Comparison of ENCODE assay signal across 8 mouse cellular contexts in genomic region chr13:41359330-41360215, GRCm38 (mm10).
DNase-seq lines count a peak whose midpoint lies in the region; ATAC-seq and TF ChIP-seq lines count a peak whose summit lies in the region.

No protein-coding gene starts in this region.

- peaks cover 5% of the 10 kb centered on the region; the same call in 1 of the 2 replicates for H3K4me1 ChIP-seq in intestine, embryonic 15.5 days (replicated peaks)

- no peaks in the 10 kb centered on the region for H3K27me3 ChIP-seq in intestine, embryonic 15.5 days (replicated peaks)
- no peaks in the 10 kb centered on the region for H3K27me3 ChIP-seq in myocyte (ENCODE audit: control insufficient read depth, insufficient read depth, insufficient read length)

- H3ac ChIP-seq in myocyte (ENCODE audit: control insufficient read depth, insufficient read length), result no peak overlapping the region

- peak overlapping the region; percentile 74 for H3K4me2 ChIP-seq in intestine, embryonic 15.5 days (replicated peaks)
- H3K4me2 ChIP-seq in myocyte (ENCODE audit: low read depth), result peak overlapping the region; percentile 67

- H3K4me3 ChIP-seq in left cerebral cortex, adult 2 months, result peak overlapping the region; percentile 68
- peak overlapping the region; percentile 69 for H3K4me3 ChIP-seq in intestine, embryonic 15.5 days (replicated peaks)
- peak overlapping the region; percentile 87 for H3K4me3 ChIP-seq in myocyte

- DNase-seq in left cerebral cortex, adult 2 months (ENCODE audit: extremely low spot score in 1 of 2, low spot score in 2 of 2), result no peak
- no peak for DNase-seq in left cerebral cortex, postnatal 25 days (ENCODE audit: low spot score in 2 of 2)
- DNase-seq in embryo, embryonic 11.5 days (ENCODE audit: low read depth, low spot score), result peak; percentile 41
- DNase-seq in frontal cortex, postnatal 25 days (ENCODE audit: low spot score in 2 of 2), result no peak
- DNase-seq in ovary, adult 18-20 months (ENCODE audit: low spot score), result no peak
- DNase-seq in T-cell, adult 2 months (ENCODE audit: low spot score), result no peak

- 8% methylated on average over 16 of the region's 16 CpGs for WGBS in intestine, embryonic 15.5 days

- no peak for TF ChIP-seq CTCF in left cerebral cortex, adult 2 months (IDR thresholded peaks at IDR 0.05)

- no peaks in the 10 kb centered on the region for H3K9me3 ChIP-seq in intestine, embryonic 15.5 days

- peak overlapping the region; percentile 23; the same call in 1 of the 2 replicates for H3K9ac ChIP-seq in intestine, embryonic 15.5 days

- no peak for TF ChIP-seq POLR2A in myocyte (IDR thresholded peaks at IDR 0.05; ENCODE audit: insufficient read length, low read depth)

- peaks cover 40% of the 10 kb centered on the region for H3K79me2 ChIP-seq in myocyte (ENCODE audit: control insufficient read depth, insufficient read depth)

- intact Hi-C loops in left cerebral cortex, adult 2 months (cut with DNase I), result loop anchor here (2.0 to 5.0 kb wide), 4 partner anchors 37 to 245 kb away; partner anchors contain the start of gene Tmem170b
- intact Hi-C loops in left cerebral cortex, postnatal 25 days (cut with DNase I), result loop anchor here (2.0 to 5.0 kb wide), 3 partner anchors 57 to 213 kb away; no protein-coding TSS in a partner anchor

- H3K27ac ChIP-seq in left cerebral cortex, adult 2 months, result no peak overlapping the region; the same call in 1 of the 2 replicates
- H3K27ac ChIP-seq in intestine, embryonic 15.5 days, result peak overlapping the region; percentile 62

- H3K36me3 ChIP-seq in intestine, embryonic 15.5 days, result no peaks in the 10 kb centered on the region
- no peaks in the 10 kb centered on the region for H3K36me3 ChIP-seq in myocyte (ENCODE audit: control insufficient read depth, insufficient read depth)

- ATAC-seq in intestine, embryonic 15.5 days, result no peak; the same call in 1 of the 2 replicates

TF ChIP-seq in myocyte, 11 proteins besides CTCF, POLR2A, EP300 and RAD21:
- no peak for TF ChIP-seq TCF12 (IDR thresholded peaks at IDR 0.05; ENCODE audit: insufficient read depth, poor library complexity, severe bottlenecking)
- no peak for TF ChIP-seq SRF (IDR thresholded peaks at IDR 0.05; ENCODE audit: control insufficient read depth, insufficient read length, low read depth)
- TF ChIP-seq CEBPB (IDR thresholded peaks at IDR 0.05; ENCODE audit: insufficient read depth, poor library complexity, severe bottlenecking), result no peak
- no peak for TF ChIP-seq MYOG (IDR thresholded peaks at IDR 0.05; ENCODE audit: control insufficient read depth in 1 of 3, insufficient read depth in 1 of 3, insufficient read length in 2 of 3, low read depth in 2 of 3)
- TF ChIP-seq E2F4 (IDR thresholded peaks at IDR 0.05; ENCODE audit: insufficient read depth), result no peak
- no peak for TF ChIP-seq MAX (IDR thresholded peaks at IDR 0.05; ENCODE audit: low read depth)
- TF ChIP-seq TCF3 (IDR thresholded peaks at IDR 0.05; ENCODE audit: insufficient read length, low read depth), result no peak
- TF ChIP-seq MYOD1 (IDR thresholded peaks at IDR 0.05; ENCODE audit: control insufficient read depth in 1 of 3, insufficient read length in 2 of 3, low read depth in 2 of 3), result no peak
- no peak for TF ChIP-seq REST (IDR thresholded peaks at IDR 0.05; ENCODE audit: insufficient read depth, insufficient read length)
- no peak for TF ChIP-seq USF1 (IDR thresholded peaks at IDR 0.05; ENCODE audit: low read depth)
- TF ChIP-seq POLR2AphosphoS2 (IDR thresholded peaks at IDR 0.05; ENCODE audit: insufficient read length, low read depth), result no peak
